Mouse (Mus musculus) MEL (cell line): ENCODE results near the gene 4930539E08Rik. TPM values are rescaled to one million over a fixed set of nuclear protein-coding genes. Genes with fewer than 3 reads are reported as not detected.

Experiments used
- DNase-seq: peaks from one replicate; pipeline ENCODE4 v3.0.0; 2011; ENCODE audit warnings: low read depth, low spot score
- H3K27ac ChIP-seq: 2 replicates; pipeline ENCODE4 v1.5.1; 2012; ENCODE audit warnings: low read depth, mild to moderate bottlenecking, control low read depth, low read length, moderate library complexity; ENCODE audit not compliant: control insufficient read depth
- H3K27me3 ChIP-seq, 2 experiments: fragments of 150-350 bp in 1 of 2; sonication (generic) in 1 of 2; 2 replicates each; pipeline ENCODE4 v1.6.1; 2012; ENCODE audit warnings: low read length in 2 of 2, mild to moderate bottlenecking in 2 of 2, improper control_type of control experiment in 1 of 2, moderate library complexity in 1 of 2; ENCODE audit not compliant: insufficient read depth in 2 of 2, control insufficient read depth in 1 of 2
- H3K36me3 ChIP-seq, 2 experiments: 2 replicates each; pipeline ENCODE4 v1.6.1; 2012 to 2014; ENCODE audit warnings: low read length in 2 of 2, improper control_type of control experiment in 1 of 2, inconsistent platforms in 1 of 2, mild to moderate bottlenecking in 1 of 2; ENCODE audit not compliant: insufficient read depth in 2 of 2, control insufficient read depth in 1 of 2
- H3K4me1 ChIP-seq, 2 experiments: fragments of 150-350 bp in 1 of 2; sonication (generic) in 1 of 2; 2 replicates each; pipeline ENCODE4 v1.6.1; 2012; ENCODE audit warnings: low read length in 2 of 2, improper control_type of control experiment in 1 of 2, mild to moderate bottlenecking in 1 of 2; ENCODE audit not compliant: insufficient read depth in 2 of 2, control insufficient read depth in 1 of 2
- H3K4me3 ChIP-seq, 2 experiments: fragments of 150-350 bp in 1 of 2; sonication (generic) in 1 of 2; 2 replicates each; pipeline ENCODE4 v1.5.1; 2012; ENCODE audit warnings: low read depth in 2 of 2, low read length in 2 of 2, mild to moderate bottlenecking in 2 of 2, moderate library complexity in 2 of 2, control low read depth in 1 of 2, improper control_type of control experiment in 1 of 2; ENCODE audit not compliant: control insufficient read depth in 1 of 2, insufficient read depth in 1 of 2
- H3K79me2 ChIP-seq: 2 replicates; pipeline ENCODE4 v1.6.1; 2012; ENCODE audit warnings: mild to moderate bottlenecking, low read length, moderate library complexity; ENCODE audit not compliant: control insufficient read depth, poor library complexity, insufficient read depth
- H3K9ac ChIP-seq: 2 replicates; pipeline ENCODE4 v1.6.1; 2012; ENCODE audit warnings: low read depth, mild to moderate bottlenecking, control low read depth, low read length, moderate library complexity; ENCODE audit not compliant: control insufficient read depth, poor library complexity, severe bottlenecking
- H3K9me3 ChIP-seq: fragments of 150-350 bp; sonication (generic); replicated peaks from 2 replicates; pipeline ENCODE4 v1.6.1; 2012; ENCODE audit warnings: mild to moderate bottlenecking, low read length, improper control_type of control experiment, moderate library complexity; ENCODE audit not compliant: insufficient read depth
- BHLHE40 ChIP-seq: IDR thresholded peaks from 2 replicates; pipeline ENCODE4 v1.6.1; 2012; ENCODE audit warnings: low read depth, mild to moderate bottlenecking, inconsistent platforms, low read length, improper control_type of control experiment, borderline replicate concordance
- CHD2 ChIP-seq: IDR thresholded peaks from 2 replicates; pipeline ENCODE4 v1.6.1; 2011; ENCODE audit warnings: low read length, improper control_type of control experiment
- E2F4 ChIP-seq: IDR thresholded peaks from 2 replicates; pipeline ENCODE4 v1.6.1; 2011; ENCODE audit warnings: low read depth, low read length, improper control_type of control experiment, borderline replicate concordance
- ELF1 ChIP-seq: IDR thresholded peaks from 2 replicates; pipeline ENCODE4 v1.6.1; 2014; ENCODE audit warnings: low read depth, mild to moderate bottlenecking, inconsistent platforms, low read length, improper control_type of control experiment, moderate library complexity
- ETS1 ChIP-seq: IDR thresholded peaks from 2 replicates; pipeline ENCODE4 v1.6.1; 2012; ENCODE audit warnings: low read depth, mild to moderate bottlenecking, inconsistent platforms, low read length, improper control_type of control experiment, moderate library complexity
- GABPA ChIP-seq: IDR thresholded peaks from 2 replicates; pipeline ENCODE4 v1.6.1; 2012; ENCODE audit warnings: low read depth, mild to moderate bottlenecking, inconsistent platforms, low read length, improper control_type of control experiment, moderate library complexity
- HCFC1 ChIP-seq: IDR thresholded peaks from 2 replicates; pipeline ENCODE4 v1.6.1; 2012; ENCODE audit warnings: low read depth, mild to moderate bottlenecking, inconsistent platforms, low read length, improper control_type of control experiment, moderate library complexity
- JUND ChIP-seq: IDR thresholded peaks from 2 replicates; pipeline ENCODE4 v1.6.1; 2011; ENCODE audit warnings: low read depth, mild to moderate bottlenecking, improper control_type of control experiment, low read length
- MAFK ChIP-seq: IDR thresholded peaks from 2 replicates; pipeline ENCODE4 v1.6.1; 2011; ENCODE audit warnings: low read depth, mild to moderate bottlenecking, low read length, improper control_type of control experiment, borderline replicate concordance
- MAX ChIP-seq: IDR thresholded peaks from 2 replicates; pipeline ENCODE4 v1.6.1; 2011; ENCODE audit warnings: low read length, improper control_type of control experiment
- MAZ ChIP-seq: IDR thresholded peaks from 2 replicates; pipeline ENCODE4 v1.6.1; 2012; ENCODE audit warnings: low read depth, mild to moderate bottlenecking, inconsistent platforms, low read length, improper control_type of control experiment
- MEF2A ChIP-seq: IDR thresholded peaks from 2 replicates; pipeline ENCODE4 v1.6.1; 2014; ENCODE audit warnings: low read depth, mild to moderate bottlenecking, inconsistent platforms, low read length, improper control_type of control experiment; ENCODE audit not compliant: poor library complexity, insufficient replicate concordance, severe bottlenecking; ENCODE audit errors: extremely low read depth
- MXI1 ChIP-seq: IDR thresholded peaks from 2 replicates; pipeline ENCODE4 v1.6.1; 2011; ENCODE audit warnings: mild to moderate bottlenecking, low read depth, low read length, improper control_type of control experiment
- MYB ChIP-seq: IDR thresholded peaks from 2 replicates; pipeline ENCODE4 v1.6.1; 2011; ENCODE audit warnings: mild to moderate bottlenecking, low read depth, low read length, improper control_type of control experiment
- MYC ChIP-seq: IDR thresholded peaks from 2 replicates; pipeline ENCODE4 v1.6.1; 2011; ENCODE audit warnings: low read depth, mild to moderate bottlenecking, low read length, improper control_type of control experiment, moderate library complexity
- NELFE ChIP-seq: IDR thresholded peaks from 2 replicates; pipeline ENCODE4 v1.6.1; 2011; ENCODE audit warnings: low read depth, low read length, improper control_type of control experiment
- NRF1 ChIP-seq: IDR thresholded peaks from 2 replicates; pipeline ENCODE4 v1.6.1; 2014; ENCODE audit warnings: low read depth, mild to moderate bottlenecking, inconsistent platforms, low read length, improper control_type of control experiment, moderate library complexity; ENCODE audit not compliant: poor library complexity, insufficient read depth, severe bottlenecking
- POLR2A ChIP-seq, 2 experiments: IDR thresholded peaks; 2 replicates each; pipeline ENCODE4 v1.6.1; 2011 to 2012; ENCODE audit warnings: low read length in 2 of 2, mild to moderate bottlenecking in 2 of 2, control low read depth in 1 of 2, improper control_type of control experiment in 1 of 2, low read depth in 1 of 2, moderate library complexity in 1 of 2; ENCODE audit not compliant: control insufficient read depth in 1 of 2, insufficient read depth in 1 of 2, poor library complexity in 1 of 2
- POLR2AphosphoS2 ChIP-seq: IDR thresholded peaks from 2 replicates; pipeline ENCODE4 v1.6.1; 2011; ENCODE audit warnings: low read length, improper control_type of control experiment
- RAD21 ChIP-seq: IDR thresholded peaks from 2 replicates; pipeline ENCODE4 v1.6.1; 2011; ENCODE audit warnings: mild to moderate bottlenecking, low read depth, low read length, improper control_type of control experiment
- RCOR1 ChIP-seq: IDR thresholded peaks from 2 replicates; pipeline ENCODE4 v1.6.1; 2012; ENCODE audit warnings: low read depth, mild to moderate bottlenecking, inconsistent platforms, low read length, improper control_type of control experiment
- SMC3 ChIP-seq: IDR thresholded peaks from 2 replicates; pipeline ENCODE4 v1.6.1; 2011; ENCODE audit warnings: low read depth, low read length, improper control_type of control experiment
- TAL1 ChIP-seq: IDR thresholded peaks from 2 replicates; pipeline ENCODE4 v1.6.1; 2012; ENCODE audit warnings: mild to moderate bottlenecking, inconsistent platforms, low read length, moderate library complexity, mixed read lengths
- TBP ChIP-seq: IDR thresholded peaks from 2 replicates; pipeline ENCODE4 v1.8.0; 2011; ENCODE audit warnings: low read depth, low read length, improper control_type of control experiment
- TCF12 ChIP-seq: IDR thresholded peaks from 2 replicates; pipeline ENCODE4 v1.6.1; 2014; ENCODE audit warnings: low read depth, mild to moderate bottlenecking, inconsistent platforms, low read length, improper control_type of control experiment, moderate library complexity
- UBTF ChIP-seq: IDR thresholded peaks from 2 replicates; pipeline ENCODE4 v1.6.1; 2012; ENCODE audit warnings: low read depth, mild to moderate bottlenecking, inconsistent platforms, low read length, improper control_type of control experiment, moderate library complexity, borderline replicate concordance; ENCODE audit not compliant: insufficient read depth
- USF1 ChIP-seq: IDR thresholded peaks from 2 replicates; pipeline ENCODE4 v1.6.1; 2014; ENCODE audit warnings: low read depth, mild to moderate bottlenecking, inconsistent platforms, low read length, improper control_type of control experiment, moderate library complexity
- USF2 ChIP-seq, 2 experiments: IDR thresholded peaks; 2 replicates each; pipeline ENCODE4 v1.6.1; 2011 to 2012; ENCODE audit warnings: improper control_type of control experiment in 2 of 2, low read length in 2 of 2, borderline replicate concordance in 1 of 2, inconsistent platforms in 1 of 2, low read depth in 1 of 2, mild to moderate bottlenecking in 1 of 2; ENCODE audit not compliant: insufficient read depth in 1 of 2
- ZC3H11A ChIP-seq: IDR thresholded peaks from 2 replicates; pipeline ENCODE4 v1.6.1; 2012; ENCODE audit warnings: low read depth, mild to moderate bottlenecking, inconsistent platforms, low read length, improper control_type of control experiment
- ZKSCAN1 ChIP-seq: IDR thresholded peaks from 2 replicates; pipeline ENCODE4 v1.6.1; 2012; ENCODE audit warnings: low read depth, mild to moderate bottlenecking, inconsistent platforms, low read length, improper control_type of control experiment, moderate library complexity
- ZMIZ1 ChIP-seq: IDR thresholded peaks from 2 replicates; pipeline ENCODE4 v1.6.1; 2012; ENCODE audit warnings: low read depth, mild to moderate bottlenecking, inconsistent platforms, low read length, improper control_type of control experiment, moderate library complexity
- polyA plus RNA-seq, 2 experiments: library from polyadenylated mRNA; stranded (reverse) in 1 of 2; unstranded in 1 of 2; fragments of >175 nt in 1 of 2; fragments of >200 nt in 1 of 2; gene quantifications; 2 replicates each; pipeline versions ENCODE4 v1.2.1 to v1.2.4; 2012; ENCODE audit warnings: low replicate concordance in 2 of 2, low read depth in 1 of 2; ENCODE audit not compliant: insufficient read length in 2 of 2, insufficient read depth in 1 of 2, missing spikeins in 1 of 2
- total RNA-seq: library from RNA; depleted of rRNA; stranded (reverse); fragments of 300-350 nt; gene quantifications from 2 replicates; pipeline ENCODE4 v1.2.3, GENCODE M21; 2012

Gene 4930539E08Rik
- total and polyA plus RNA-seq, 3 experiments, result 0.01 to 0.04 TPM; not detected in 1

- Histone ChIP-seq H3K4me1 (no peaks in the 10 kb centered on the region), H3K9ac (no peak overlapping the region), H3K27ac (no peak overlapping the region), H3K27me3 (peaks cover 0 to 4% of the 10 kb centered on the region in 2 experiments; a peak in 3 of 4 replicates), H3K36me3 (no peaks in the 10 kb centered on the region), H3K79me2 (no peaks in the 10 kb centered on the region), H3K4me3 (no peak overlapping the region), H3K9me3 (no peaks in the 10 kb centered on the region)
- TF ChIP-seq HCFC1 (no peak), POLR2AphosphoS2 (no peak), POLR2A (IDR thresholded peaks at IDR 0.05; ENCODE audit: control insufficient read depth in 1 of 2, insufficient read depth in 1 of 2, low read depth in 1 of 2, low read length in 2 of 2, poor library complexity in 1 of 2) (no peak), TCF12 (no peak), USF2 (IDR thresholded peaks at IDR 0.05; ENCODE audit: borderline replicate concordance in 1 of 2, insufficient read depth in 1 of 2, low read depth in 1 of 2, low read length in 2 of 2) (no peak), E2F4 (no peak), BHLHE40 (no peak), ZKSCAN1 (no peak), MAX (no peak), ELF1 (no peak), RAD21 (no peak), ZC3H11A (no peak), MXI1 (no peak), RCOR1 (no peak), USF1 (no peak), SMC3 (no peak), MYB (no peak), MAZ (no peak), NELFE (no peak)
- DNase-seq, result no peak
Observed at GRCm38 (mm10) chr17:28874825-28875224, 40.3 kb downstream of the 4930539E08Rik start.

GRCm38 (mm10) chr17:28874216-28874615, 40.9 kb downstream of the 4930539E08Rik start:
- no peaks in the 10 kb centered on the region for H3K9me3 ChIP-seq
- no peak for DNase-seq
- no peaks in the 10 kb centered on the region for H3K79me2 ChIP-seq
- no peaks in the 10 kb centered on the region for H3K4me1 ChIP-seq
- H3K4me3 ChIP-seq, result no peak overlapping the region
- H3K27ac ChIP-seq, result no peak overlapping the region
- no peak overlapping the region for H3K9ac ChIP-seq
- TF ChIP-seq E2F4 (no peak), ZMIZ1 (no peak), CHD2 (no peak), ETS1 (no peak), GABPA (no peak), JUND (no peak), SMC3 (no peak), NRF1 (no peak), MYC (no peak), UBTF (no peak), HCFC1 (no peak), MEF2A (no peak), MXI1 (no peak), TCF12 (no peak), ELF1 (no peak), TAL1 (no peak), MAZ (no peak), MAFK (no peak), TBP (no peak), BHLHE40 (no peak)
- H3K36me3 ChIP-seq, result no peaks in the 10 kb centered on the region
- peaks cover 0 to 5% of the 10 kb centered on the region in 2 experiments; a peak in 3 of 4 replicates for H3K27me3 ChIP-seq
